Mouse (Mus musculus) neural tube, embryonic 12.5 days (tissue): ENCODE data around the gene R3hdm2. TPM values are rescaled to one million over a fixed set of nuclear protein-coding genes. Genes with fewer than 3 reads are reported as not detected.

Experiments
- ATAC-seq: fragments of 200-750 bp; cut with Nextera tagmentation; 2 replicates; pipeline ENCODE4 v1.8.0; 2017; ENCODE audit warnings: low read depth, mild to moderate bottlenecking, moderate TSS enrichment, moderate library complexity; ENCODE audit not compliant: low FRiP score
- H3K27ac ChIP-seq: fragments of 300-500 bp; sonication (generic); 2 replicates; pipeline ENCODE4 v1.5.1; 2016
- H3K27me3 ChIP-seq: fragments of 300-500 bp; sonication (generic); replicated peaks from 2 replicates; pipeline ENCODE4 v1.6.1; 2016; ENCODE audit warnings: mild to moderate bottlenecking
- H3K36me3 ChIP-seq: fragments of 300-500 bp; sonication (generic); 2 replicates; pipeline ENCODE4 v1.6.1; 2016; ENCODE audit warnings: mild to moderate bottlenecking
- H3K4me1 ChIP-seq: fragments of 300-500 bp; sonication (generic); 2 replicates; pipeline ENCODE4 v1.6.1; 2016
- H3K4me2 ChIP-seq: fragments of 300-500 bp; sonication (generic); replicated peaks from 2 replicates; pipeline ENCODE4 v1.6.1; 2016; ENCODE audit warnings: mild to moderate bottlenecking
- H3K4me3 ChIP-seq: fragments of 300-500 bp; sonication (generic); 2 replicates; pipeline ENCODE4 v1.5.1; 2016
- H3K9ac ChIP-seq: fragments of 300-500 bp; sonication (generic); 2 replicates; pipeline ENCODE4 v1.6.1; 2016; ENCODE audit warnings: mild to moderate bottlenecking
- H3K9me3 ChIP-seq: fragments of 300-500 bp; sonication (generic); 2 replicates; pipeline ENCODE4 v1.6.1; 2016; ENCODE audit warnings: mild to moderate bottlenecking
- whole genome bisulfite sequencing: fragments of 180-500 bp; shearing (Covaris S2); methylation state at CpG from one replicate; pipeline ENCODE4 v1.1.7; 2016; 5-methylcytosine and 5-hydroxymethylcytosine counted together
- polyA plus RNA-seq: library from polyadenylated mRNA; unstranded; fragments of >200 nt; fragmentation: Nextera tagmentation; extraction: Ambion mirVana; gene quantifications from 2 replicates; pipeline ENCODE4 v1.2.1, GENCODE M21; 2016

The R3hdm2 gene
- polyA plus RNA-seq, 1 experiment from 2014 or later = 33.9 TPM

- H3K36me3 ChIP-seq = peaks cover 2% of the 10 kb centered on the region; the same call in 1 of the 2 replicates
- H3K4me3 ChIP-seq = no peak overlapping the region
- no peaks in the 10 kb centered on the region for H3K4me1 ChIP-seq
- 39% methylated on average over 4 of the region's 4 CpGs for WGBS
- H3K9ac ChIP-seq = no peak overlapping the region
- H3K27ac ChIP-seq = no peak overlapping the region
- no peaks in the 10 kb centered on the region for H3K27me3 ChIP-seq
- H3K4me2 ChIP-seq = no peak overlapping the region
- H3K9me3 ChIP-seq = no peaks in the 10 kb centered on the region
- ATAC-seq = no peak
Observed at GRCm38 (mm10) chr10:127407391-127407790, 27.3 kb downstream of the R3hdm2 start.

- Histone ChIP-seq H3K4me3 (no peak overlapping the region), H3K27me3 (no peaks in the 10 kb centered on the region), H3K27ac (no peak overlapping the region), H3K36me3 (no peaks in the 10 kb centered on the region; the same call in 1 of the 2 replicates), H3K9me3 (no peaks in the 10 kb centered on the region), H3K9ac (no peak overlapping the region), H3K4me1 (no peaks in the 10 kb centered on the region), H3K4me2 (no peak overlapping the region)
- 30% methylated on average over 5 of the region's 5 CpGs for WGBS
- ATAC-seq = no peak
Observed at GRCm38 (mm10) chr10:127412101-127412500, 32.0 kb downstream of the R3hdm2 start.

- Histone ChIP-seq H3K9me3 (no peaks in the 10 kb centered on the region), H3K27ac (no peak overlapping the region), H3K27me3 (no peaks in the 10 kb centered on the region), H3K9ac (no peak overlapping the region), H3K4me3 (no peak overlapping the region), H3K4me2 (no peak overlapping the region), H3K4me1 (no peaks in the 10 kb centered on the region), H3K36me3 (no peaks in the 10 kb centered on the region; the same call in 1 of the 2 replicates)
- no peak for ATAC-seq
- 71% methylated on average over 2 of the region's 2 CpGs for WGBS
Observed at GRCm38 (mm10) chr10:127412776-127413175, 32.6 kb downstream of the R3hdm2 start.

- Histone ChIP-seq H3K4me3 (no peak overlapping the region), H3K27ac (no peak overlapping the region), H3K9ac (no peak overlapping the region), H3K36me3 (no peaks in the 10 kb centered on the region), H3K27me3 (no peaks in the 10 kb centered on the region), H3K4me1 (no peaks in the 10 kb centered on the region), H3K9me3 (no peaks in the 10 kb centered on the region), H3K4me2 (no peak overlapping the region)
- 95% methylated on average over 1 of the region's 1 CpGs for WGBS
- no peak for ATAC-seq
Observed at GRCm38 (mm10) chr10:127413585-127413984, 33.5 kb downstream of the R3hdm2 start.

GRCm38 (mm10) chr10:127414141-127414540 lies 34.0 kb downstream of the R3hdm2 start:
- no peaks in the 10 kb centered on the region for H3K9me3 ChIP-seq

GRCm38 (mm10) chr10:127420131-127420530 lies 40.0 kb downstream of the R3hdm2 start:
- H3K9ac ChIP-seq = no peak overlapping the region
- WGBS = 8% methylated on average over 6 of the region's 6 CpGs
- H3K27ac ChIP-seq = no peak overlapping the region
- ATAC-seq = no peak
- H3K4me2 ChIP-seq = peak overlapping the region; percentile 22
- H3K4me1 ChIP-seq = peaks cover 21% of the 10 kb centered on the region
- no peaks in the 10 kb centered on the region for H3K36me3 ChIP-seq
- H3K4me3 ChIP-seq = no peak overlapping the region
- H3K9me3 ChIP-seq = no peaks in the 10 kb centered on the region
- no peaks in the 10 kb centered on the region for H3K27me3 ChIP-seq

More at GRCm38 (mm10) chr10:127414141-127414540, 34.0 kb downstream of the R3hdm2 start:
- 81% methylated on average over 3 of the region's 3 CpGs for WGBS
- no peak for ATAC-seq
- no peaks in the 10 kb centered on the region for H3K27me3 ChIP-seq
- no peak overlapping the region for H3K4me3 ChIP-seq
- no peak overlapping the region for H3K9ac ChIP-seq
- H3K27ac ChIP-seq = no peak overlapping the region
- no peaks in the 10 kb centered on the region for H3K36me3 ChIP-seq
- H3K4me1 ChIP-seq = no peaks in the 10 kb centered on the region
- H3K4me2 ChIP-seq = no peak overlapping the region

GRCm38 (mm10) chr10:127420676-127421353 lies 40.7 kb downstream of the R3hdm2 start:
- 7% methylated on average over 9 of the region's 9 CpGs for WGBS
- H3K36me3 ChIP-seq = no peaks in the 10 kb centered on the region
- no peak overlapping the region for H3K27ac ChIP-seq
- no peak overlapping the region for H3K4me3 ChIP-seq
- no peak for ATAC-seq
- peaks cover 21% of the 10 kb centered on the region for H3K4me1 ChIP-seq
- H3K9ac ChIP-seq = no peak overlapping the region
- H3K4me2 ChIP-seq = peak overlapping the region; percentile 38
- H3K9me3 ChIP-seq = no peaks in the 10 kb centered on the region
- H3K27me3 ChIP-seq = no peaks in the 10 kb centered on the region

- Histone ChIP-seq H3K27ac (no peak overlapping the region), H3K9ac (no peak overlapping the region), H3K36me3 (no peaks in the 10 kb centered on the region), H3K9me3 (no peaks in the 10 kb centered on the region), H3K27me3 (no peaks in the 10 kb centered on the region), H3K4me3 (no peak overlapping the region), H3K4me2 (peak overlapping the region; percentile 22), H3K4me1 (peaks cover 26% of the 10 kb centered on the region)
- WGBS = 24% methylated on average over 6 of the region's 6 CpGs
- ATAC-seq = no peak
Observed at GRCm38 (mm10) chr10:127422047-127422446, 41.9 kb downstream of the R3hdm2 start.

GRCm38 (mm10) chr10:127425794-127426193 lies 45.7 kb downstream of the R3hdm2 start:
- H3K4me2 ChIP-seq = no peak overlapping the region
- no peaks in the 10 kb centered on the region for H3K27me3 ChIP-seq
- no peak for ATAC-seq
- H3K9me3 ChIP-seq = no peaks in the 10 kb centered on the region
- H3K27ac ChIP-seq = no peak overlapping the region
- H3K4me1 ChIP-seq = peaks cover 16% of the 10 kb centered on the region
- WGBS = 90% methylated on average over 2 of the region's 2 CpGs
- no peak overlapping the region for H3K4me3 ChIP-seq
- no peaks in the 10 kb centered on the region for H3K36me3 ChIP-seq
- H3K9ac ChIP-seq = no peak overlapping the region

GRCm38 (mm10) chr10:127426670-127427069 lies 46.5 kb downstream of the R3hdm2 start:
- Histone ChIP-seq H3K4me1 (peaks cover 8% of the 10 kb centered on the region; the same call in 1 of the 2 replicates), H3K27ac (0 out of 2 replicates have a peak overlapping the region, but pooled peaks have one; percentile 1), H3K4me3 (no peak overlapping the region), H3K36me3 (no peaks in the 10 kb centered on the region), H3K4me2 (no peak overlapping the region), H3K9me3 (no peaks in the 10 kb centered on the region), H3K9ac (no peak overlapping the region), H3K27me3 (no peaks in the 10 kb centered on the region)
- 14% methylated on average over 2 of the region's 2 CpGs for WGBS
- ATAC-seq = no peak

- no peak for ATAC-seq
- no peaks in the 10 kb centered on the region for H3K27me3 ChIP-seq
- no peaks in the 10 kb centered on the region for H3K36me3 ChIP-seq
- H3K4me3 ChIP-seq = no peak overlapping the region
- H3K9ac ChIP-seq = no peak overlapping the region
- no peak overlapping the region for H3K4me2 ChIP-seq
- 96% methylated on average over 1 of the region's 1 CpGs for WGBS
- H3K27ac ChIP-seq = no peak overlapping the region
- H3K4me1 ChIP-seq = peaks cover 5% of the 10 kb centered on the region; the same call in 1 of the 2 replicates
- no peaks in the 10 kb centered on the region for H3K9me3 ChIP-seq
Observed at GRCm38 (mm10) chr10:127427107-127427506, 47.0 kb downstream of the R3hdm2 start.

GRCm38 (mm10) chr10:127427987-127428386 lies 47.9 kb downstream of the R3hdm2 start:
- Histone ChIP-seq H3K27ac (no peak overlapping the region), H3K9ac (no peak overlapping the region), H3K27me3 (no peaks in the 10 kb centered on the region), H3K4me2 (no peak overlapping the region), H3K9me3 (no peaks in the 10 kb centered on the region), H3K36me3 (no peaks in the 10 kb centered on the region), H3K4me3 (no peak overlapping the region), H3K4me1 (peaks cover 5% of the 10 kb centered on the region; the same call in 1 of the 2 replicates)
- ATAC-seq = no peak
- WGBS = 91% methylated on average over 1 of the region's 1 CpGs

- no peaks in the 10 kb centered on the region for H3K9me3 ChIP-seq
- H3K27ac ChIP-seq = no peak overlapping the region
- no peak overlapping the region for H3K9ac ChIP-seq
- peaks cover 5% of the 10 kb centered on the region; the same call in 1 of the 2 replicates for H3K4me1 ChIP-seq
- H3K4me3 ChIP-seq = no peak overlapping the region
- no peaks in the 10 kb centered on the region for H3K36me3 ChIP-seq
- no peaks in the 10 kb centered on the region for H3K27me3 ChIP-seq
- WGBS = 77% methylated on average over 1 of the region's 1 CpGs
- no peak overlapping the region for H3K4me2 ChIP-seq
- no peak for ATAC-seq
Observed at GRCm38 (mm10) chr10:127429538-127429937, 49.4 kb downstream of the R3hdm2 start.
